Mouse (Mus musculus): ENCODE measurements around the gene Zfp981.
"Not testable (repeated sequence)": the region's sequence is repeated elsewhere in the genome, so short reads cannot be mapped to it uniquely, and the experiment has no call there.

The Zfp981 gene

GRCm38 (mm10) chr4:146485183-146485939, 16.5 kb upstream of the Zfp981 start:
- not testable (repeated sequence) for DNase-seq (ENCODE audit: low read depth, low spot score)

- not testable (repeated sequence) for DNase-seq (ENCODE audit: low read depth, low spot score)
These were observed 15.1 kb upstream of the Zfp981 start for GRCm38 (mm10) chr4:146486753-146487152.

- not testable (repeated sequence) for DNase-seq (ENCODE audit: low read depth, low spot score)
These were observed 12.6 kb upstream of the Zfp981 start for GRCm38 (mm10) chr4:146489196-146489595.

GRCm38 (mm10) chr4:146491993-146492392, 9.8 kb upstream of the Zfp981 start:
- DNase-seq (ENCODE audit: low read depth, low spot score) = not testable (repeated sequence)

- no peak for DNase-seq (ENCODE audit: low read depth, low spot score)
These were observed 9.4 kb upstream of the Zfp981 start for GRCm38 (mm10) chr4:146492439-146492838.

- DNase-seq (ENCODE audit: low read depth, low spot score) = no peak
These were observed 9.0 kb upstream of the Zfp981 start for GRCm38 (mm10) chr4:146492851-146493250.

GRCm38 (mm10) chr4:146493319-146493907, 8.4 kb upstream of the Zfp981 start:
- not testable (repeated sequence) for DNase-seq (ENCODE audit: low read depth, low spot score)

- DNase-seq (ENCODE audit: low read depth, low spot score) = no peak
These were observed 6.8 kb upstream of the Zfp981 start for GRCm38 (mm10) chr4:146494980-146495379.

GRCm38 (mm10) chr4:146497695-146498275, 4.0 kb upstream of the Zfp981 start:
- DNase-seq (ENCODE audit: low read depth, low spot score) = not testable (repeated sequence)

GRCm38 (mm10) chr4:146509029-146509428, 7.2 kb downstream of the Zfp981 start:
- DNase-seq (ENCODE audit: low read depth, low spot score) = not testable (repeated sequence)

- DNase-seq (ENCODE audit: low read depth, low spot score) = peak; percentile 42
These were observed 10.0 kb downstream of the Zfp981 start for GRCm38 (mm10) chr4:146511871-146512270.

- no peak for DNase-seq (ENCODE audit: low read depth, low spot score)
These were observed 14.6 kb downstream of the Zfp981 start for GRCm38 (mm10) chr4:146516474-146516873.

- not testable (repeated sequence) for DNase-seq (ENCODE audit: low read depth, low spot score)
These were observed 15.3 kb downstream of the Zfp981 start for GRCm38 (mm10) chr4:146517150-146517549.

GRCm38 (mm10) chr4:146520723-146521122, 18.9 kb downstream of the Zfp981 start:
- no peak for DNase-seq (ENCODE audit: low read depth, low spot score)

- DNase-seq (ENCODE audit: low read depth, low spot score) = no peak
These were observed 32.7 kb downstream of the Zfp981 start for GRCm38 (mm10) chr4:146534574-146534973.

- no peak for DNase-seq (ENCODE audit: low read depth, low spot score)
These were observed 34.1 kb downstream of the Zfp981 start for GRCm38 (mm10) chr4:146535883-146536282.

- not testable (repeated sequence) for DNase-seq (ENCODE audit: low read depth, low spot score)
These were observed 78.4 kb downstream of the Zfp981 start for GRCm38 (mm10) chr4:146579905-146580873.
